Comparison of ENCODE assay signal across 8 mouse cellular contexts in the genomic region with DNA sequence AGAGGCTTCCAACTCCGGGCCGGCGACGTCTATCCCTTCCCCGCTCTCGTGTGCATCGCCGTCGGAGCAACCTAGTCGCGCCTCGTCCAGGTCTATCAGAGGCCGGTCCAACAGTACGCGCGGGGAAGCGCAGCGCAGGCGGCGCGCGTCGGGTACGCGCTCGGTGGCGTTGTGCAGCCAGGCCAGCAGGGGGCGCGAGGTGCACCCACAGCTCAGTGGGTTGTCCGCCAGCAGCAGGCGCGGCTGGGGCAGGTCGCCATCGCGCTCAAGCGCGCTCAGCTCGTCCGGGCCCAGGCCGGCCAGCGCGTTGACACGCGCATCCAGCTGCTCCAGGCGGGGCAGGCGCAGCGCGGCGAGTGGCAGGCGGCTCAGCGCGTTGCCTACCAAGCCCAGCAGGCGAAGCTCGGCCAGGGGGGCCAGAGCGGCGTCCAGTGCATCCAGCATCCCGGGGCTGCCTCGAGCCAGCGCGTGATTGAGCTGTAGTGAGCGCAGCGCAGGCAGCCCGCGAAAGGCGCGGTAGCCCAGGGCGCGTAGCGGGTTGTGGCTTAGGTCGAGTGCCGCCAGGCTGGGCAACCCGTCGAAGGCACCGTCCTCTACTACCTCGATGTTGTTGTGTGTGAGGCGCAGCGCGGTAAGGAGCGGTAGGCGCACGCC. TPM values are rescaled to one million over a fixed set of nuclear protein-coding genes. Genes with fewer than 3 reads are reported as not detected.
DNase-seq lines count a peak whose midpoint lies in the region; ATAC-seq and TF ChIP-seq lines count a peak whose summit lies in the region.

No protein-coding gene starts in this region.

- no peaks in the 10 kb centered on the region for H3K36me3 ChIP-seq in forebrain, embryonic 10.5 days (replicated peaks)
- no peaks in the 10 kb centered on the region for H3K36me3 ChIP-seq in heart, embryonic 14.5 days (ENCODE audit: control insufficient read depth, insufficient read depth, low read length)
- no peaks in the 10 kb centered on the region for H3K36me3 ChIP-seq in kidney, postnatal 0 days (ENCODE audit: insufficient read depth, low read length)

- ATAC-seq in heart, embryonic 14.5 days (ENCODE audit: insufficient number of reproducible peaks, insufficient read depth, low FRiP score, low read depth): peak; percentile 58; the same call in 1 of the 2 replicates
- ATAC-seq in kidney, postnatal 0 days (replicated peaks; ENCODE audit: low FRiP score, low read depth): peak; percentile 83

- peak overlapping the region; percentile 96 for H3K4me2 ChIP-seq in heart, embryonic 14.5 days (ENCODE audit: low read length)
- H3K4me2 ChIP-seq in kidney, postnatal 0 days (ENCODE audit: low read length): peak overlapping the region; percentile 96

- TF ChIP-seq CTCF in kidney, postnatal 0 days (IDR thresholded peaks at IDR 0.05; ENCODE audit: low read depth): peak; percentile 83

- H3K9ac ChIP-seq in heart, embryonic 14.5 days (ENCODE audit: low read length): peak overlapping the region; percentile 55
- H3K9ac ChIP-seq in kidney, postnatal 0 days (ENCODE audit: low read depth, low read length): no peak overlapping the region

- H3K27me3 ChIP-seq in forebrain, embryonic 10.5 days (ENCODE audit: poor library complexity, severe bottlenecking): peaks cover 99% of the 10 kb centered on the region
- peaks cover 83% of the 10 kb centered on the region for H3K27me3 ChIP-seq in heart, embryonic 14.5 days (ENCODE audit: control insufficient read depth, insufficient read depth, low read length)
- peaks cover 38% of the 10 kb centered on the region for H3K27me3 ChIP-seq in kidney, postnatal 0 days (ENCODE audit: insufficient read depth, low read length)

- DNase-seq in B cell, adult 2 months: peak; percentile 79 to 84
- DNase-seq in forebrain, embryonic 10.5 days (ENCODE audit: extremely low spot score, low spot score): peak; percentile 80
- peak; percentile 88 for DNase-seq in kidney, postnatal 0 days (ENCODE audit: low spot score)
- DNase-seq in liver: peak; percentile 84
- DNase-seq in monocyte, adult 2 months (ENCODE audit: low read depth in 1 of 2, low spot score in 2 of 2): peak; percentile 12 to 66
- DNase-seq in spleen, postnatal 10 days (ENCODE audit: low spot score in 2 of 2): peak; percentile 81 to 89

- peak overlapping the region; percentile 62 for H3K4me3 ChIP-seq in brown adipose tissue, adult 24 weeks (ENCODE audit: insufficient read depth, low read depth, low read length)
- H3K4me3 ChIP-seq in forebrain, embryonic 10.5 days: peak overlapping the region; percentile 61
- peak overlapping the region; percentile 44 to 51 for H3K4me3 ChIP-seq in heart, embryonic 14.5 days (ENCODE audit: control insufficient read depth in 1 of 2, insufficient read depth in 1 of 2, low read depth in 1 of 2, low read length in 2 of 2)
- H3K4me3 ChIP-seq in kidney, postnatal 0 days (replicated peaks; ENCODE audit: low read depth, low read length): peak overlapping the region; percentile 38

- H3K27ac ChIP-seq in brown adipose tissue, adult 24 weeks (replicated peaks; ENCODE audit: low read depth, low read length): no peak overlapping the region
- H3K27ac ChIP-seq in forebrain, embryonic 10.5 days: peak overlapping the region; percentile 59
- no peak overlapping the region for H3K27ac ChIP-seq in heart, embryonic 14.5 days (replicated peaks in 1 of 2; ENCODE audit: control insufficient read depth in 1 of 2, insufficient read depth in 1 of 2, low read depth in 2 of 2, low read length in 2 of 2)
- H3K27ac ChIP-seq in kidney, postnatal 0 days: no peak overlapping the region

- H3K4me1 ChIP-seq in brown adipose tissue, adult 24 weeks (ENCODE audit: control insufficient read depth, insufficient read depth, insufficient read length, low read length): no peaks in the 10 kb centered on the region
- peaks cover 33% of the 10 kb centered on the region for H3K4me1 ChIP-seq in forebrain, embryonic 10.5 days
- peaks cover 2 to 17% of the 10 kb centered on the region in 2 experiments; a peak in 3 of 4 replicates for H3K4me1 ChIP-seq in heart, embryonic 14.5 days (ENCODE audit: control insufficient read depth in 2 of 2, insufficient read depth in 2 of 2, low read length in 2 of 2)
- H3K4me1 ChIP-seq in kidney, postnatal 0 days (replicated peaks; ENCODE audit: insufficient read depth, low read length): peaks cover 13% of the 10 kb centered on the region; the same call in 1 of the 2 replicates

- H3K9me3 ChIP-seq in forebrain, embryonic 10.5 days: no peaks in the 10 kb centered on the region
- no peaks in the 10 kb centered on the region for H3K9me3 ChIP-seq in heart, embryonic 14.5 days (ENCODE audit: control insufficient read depth, low read length)
- no peaks in the 10 kb centered on the region for H3K9me3 ChIP-seq in kidney, postnatal 0 days (replicated peaks; ENCODE audit: low read length)

- under 1% methylated on average over 81 of the region's 81 CpGs for WGBS in forebrain, embryonic 10.5 days
- WGBS in heart, embryonic 14.5 days: under 1% methylated on average over 76 of the region's 81 CpGs
- under 1% methylated on average over 67 of the region's 81 CpGs for WGBS in kidney, postnatal 0 days

RNA-seq across cellular contexts. Expression of a gene that starts 1.1 kb away (rescaled TPM):
- polyA plus RNA-seq in brown adipose tissue, adult 24 weeks (2012; ENCODE audit: insufficient read depth, insufficient read length, missing spikeins): 4.5 TPM in 2 replicates
- polyA plus RNA-seq in forebrain, embryonic 10.5 days (2016; fragmentation: Nextera tagmentation; extraction: Ambion mirVana): 0.07 and 0.10 TPM in 2 replicates
- polyA plus RNA-seq in heart, embryonic 14.5 days (2014; fragmentation: Nextera tagmentation; extraction: Ambion mirVana): 2.4 and 2.6 TPM in 2 replicates
- polyA plus RNA-seq in kidney, postnatal 0 days (2015; fragmentation: Nextera tagmentation; extraction: Ambion mirVana): 0.51 and 0.63 TPM in 2 replicates
